Mouse (Mus musculus) c-Kit-negative CD71-positive TER-119-positive erythroid progenitor cells, embryonic 14.5 days (primary cell): ENCODE results near the gene Slc6a8.

Experiments used
- DNase-seq: peaks from one replicate; pipeline ENCODE4 v3.0.0-alpha.2; 2013; ENCODE audit warnings: low read depth, low spot score

Gene Slc6a8

DNA sequence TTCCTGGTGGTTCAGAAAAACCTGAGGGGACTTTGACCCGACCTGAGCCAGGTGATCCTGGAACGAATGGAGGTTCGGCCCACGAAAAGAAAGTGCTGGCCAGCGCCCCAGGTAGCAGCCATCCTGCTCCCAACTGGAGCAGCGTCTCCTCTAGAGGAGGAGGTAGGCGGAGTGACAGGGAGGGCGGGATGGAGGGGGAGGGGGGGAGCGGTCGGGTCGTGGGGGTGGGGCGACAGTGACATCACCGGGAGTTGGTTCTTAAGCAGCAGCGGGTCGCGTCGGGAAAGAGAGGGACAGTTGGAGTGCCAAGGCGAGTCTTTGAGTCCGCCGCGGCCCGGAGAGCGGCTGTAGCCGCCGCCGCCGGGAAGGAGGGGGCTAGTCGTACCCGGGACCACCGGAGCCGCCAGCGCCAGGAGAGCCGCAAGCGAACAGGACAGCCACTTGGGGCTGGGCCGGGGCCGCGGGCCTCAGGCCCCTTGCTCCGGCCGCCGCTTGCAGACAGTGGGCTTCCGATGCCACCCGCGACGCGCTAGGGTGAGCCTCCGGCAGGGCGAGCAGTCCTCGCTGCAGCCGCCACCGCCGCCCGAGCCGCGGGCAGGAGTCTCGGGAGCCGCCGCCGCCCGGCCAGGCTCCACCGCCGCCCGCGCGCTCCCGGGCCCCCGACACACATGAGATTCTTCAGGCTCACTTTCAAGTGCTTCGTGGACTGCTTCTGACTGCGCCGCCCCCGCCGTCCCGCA is at the start of gene Slc6a8:
Slc6a8 (plus strand) TSS at position 272 of the 740 bp plus-strand sequence.
- no peak for DNase-seq

DNA sequence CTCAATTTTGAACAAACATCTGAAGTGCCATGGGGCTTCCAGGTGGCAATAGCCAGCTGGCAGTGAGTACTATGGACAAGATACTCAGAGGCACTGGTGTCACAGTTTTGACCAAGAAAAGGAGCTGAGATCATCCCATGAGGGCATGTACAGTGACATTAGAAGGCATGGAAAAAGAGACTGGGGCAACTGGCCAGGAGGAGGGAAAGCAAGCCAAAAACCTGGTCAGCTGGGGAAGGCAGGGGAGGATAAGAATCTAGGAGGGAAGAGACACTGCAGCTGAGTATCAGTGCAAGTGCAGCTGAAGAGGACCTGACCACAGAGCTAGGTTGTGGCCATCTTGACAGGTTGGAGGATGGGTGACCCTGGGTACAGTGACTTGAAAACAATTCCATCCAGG is 46.0 kb upstream of the Slc6a8 start:
- no peak for DNase-seq

DNA sequence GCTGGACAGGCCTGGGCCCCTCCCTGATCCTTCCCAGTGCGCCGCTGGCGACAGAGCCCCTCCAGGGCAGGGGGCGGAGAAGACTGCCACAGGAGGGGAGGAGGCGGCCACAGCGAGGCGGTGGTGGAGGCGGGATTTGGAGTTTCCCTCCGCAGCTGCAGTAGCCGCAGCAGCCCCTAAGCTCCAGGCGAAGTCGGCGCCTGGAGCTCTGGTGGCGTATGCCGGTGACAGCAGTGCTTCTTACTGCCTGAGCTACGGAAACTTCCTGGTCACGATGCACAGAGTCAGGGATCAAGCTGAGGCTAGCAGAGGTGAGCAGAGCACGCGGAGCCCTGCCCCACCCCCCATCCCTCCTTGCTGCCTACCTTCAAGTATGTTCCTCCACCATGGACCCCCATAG is 37.5 kb upstream of the Slc6a8 start:
- no peak for DNase-seq

GRCm38 (mm10) chrX:73637415-73637814 is 35.5 kb upstream of the Slc6a8 start:
- no peak for DNase-seq

- DNase-seq = no peak
Observed at GRCm38 (mm10) chrX:73639255-73639675, 33.7 kb upstream of the Slc6a8 start, which contains the start of gene Dusp9. Gene Dusp9 (plus strand): TSS chrX:73639419.

- no peak for DNase-seq
Observed at GRCm38 (mm10) chrX:73639901-73640469, 33.0 kb upstream of the Slc6a8 start.

DNA sequence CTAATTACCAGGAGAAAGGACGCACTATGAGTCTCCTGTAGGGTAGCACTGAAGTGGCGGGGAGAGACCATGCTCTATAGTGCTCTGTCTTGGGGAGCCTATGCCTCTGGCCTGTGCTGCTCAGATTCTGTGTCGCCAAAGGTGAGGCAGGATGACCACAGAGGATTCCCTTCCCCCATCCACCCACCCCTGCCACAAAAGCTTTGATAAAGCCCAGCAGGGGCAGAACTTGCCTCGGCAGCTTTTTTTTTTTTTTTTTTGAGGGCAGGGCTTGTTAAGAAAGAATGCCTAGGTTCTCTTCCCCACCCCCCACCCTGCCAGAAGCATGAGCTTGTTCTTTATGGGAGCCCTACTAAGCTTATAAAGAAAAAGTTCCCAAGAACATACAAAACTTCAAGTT is 27.8 kb upstream of the Slc6a8 start:
- DNase-seq = no peak

DNA sequence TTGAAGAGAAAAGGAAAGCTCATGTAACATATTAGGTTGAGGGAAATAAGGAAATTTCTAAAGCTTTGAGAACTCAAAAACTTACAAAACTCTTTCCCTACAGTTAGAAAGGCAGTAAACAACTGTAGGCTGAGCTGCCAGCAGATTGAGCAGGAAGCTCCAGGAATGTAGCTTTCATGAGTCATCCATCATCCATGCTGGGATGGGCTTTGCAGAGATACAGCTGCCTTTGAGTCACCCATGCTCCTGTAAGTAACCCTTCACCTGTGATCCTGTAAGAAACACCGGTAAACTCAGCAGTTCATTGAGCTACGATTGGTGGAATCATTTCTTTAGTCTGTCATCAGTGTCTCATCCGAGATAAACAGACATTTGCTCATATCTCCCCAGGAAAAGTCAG is 22.1 kb upstream of the Slc6a8 start:
- DNase-seq = no peak

DNA sequence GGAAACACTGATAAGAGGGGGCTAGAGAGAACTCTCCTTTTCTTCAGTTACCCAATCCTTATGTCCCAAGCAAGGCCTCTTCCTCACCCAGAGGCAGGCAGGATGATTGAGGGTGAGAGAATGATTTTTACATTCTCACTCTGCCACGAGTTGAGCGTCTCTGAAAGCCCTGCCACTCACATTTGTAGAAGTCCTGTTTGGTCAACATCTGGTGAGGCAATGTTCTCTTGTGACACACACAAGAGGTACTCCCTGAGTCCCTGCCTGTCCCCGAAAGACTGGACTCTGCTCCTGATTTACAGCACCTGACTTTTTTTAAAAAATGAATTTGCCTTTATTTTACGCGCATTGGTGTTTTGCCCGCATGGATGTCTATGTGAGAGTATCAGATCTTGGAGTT is 19.6 kb upstream of the Slc6a8 start:
- no peak for DNase-seq

DNA sequence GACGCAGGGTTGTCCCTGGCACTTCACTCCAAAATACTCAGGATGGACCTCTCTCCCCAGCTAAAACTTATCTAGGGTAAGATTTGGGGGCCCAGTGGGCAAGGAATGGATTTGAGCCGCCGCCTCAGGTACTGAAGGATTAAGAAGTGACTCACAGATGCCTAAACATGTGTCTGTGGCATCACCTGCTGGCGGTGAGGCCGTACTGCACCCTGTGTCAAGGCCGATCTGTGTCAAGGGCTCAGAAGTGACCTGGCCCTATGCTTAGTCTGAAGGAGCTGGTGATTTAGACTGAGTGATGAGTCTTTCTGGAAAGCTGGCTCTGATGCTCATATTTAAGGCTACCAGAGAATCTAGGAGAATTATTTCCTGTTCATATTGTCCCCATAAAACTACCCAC is 18.8 kb upstream of the Slc6a8 start:
- no peak for DNase-seq

DNA sequence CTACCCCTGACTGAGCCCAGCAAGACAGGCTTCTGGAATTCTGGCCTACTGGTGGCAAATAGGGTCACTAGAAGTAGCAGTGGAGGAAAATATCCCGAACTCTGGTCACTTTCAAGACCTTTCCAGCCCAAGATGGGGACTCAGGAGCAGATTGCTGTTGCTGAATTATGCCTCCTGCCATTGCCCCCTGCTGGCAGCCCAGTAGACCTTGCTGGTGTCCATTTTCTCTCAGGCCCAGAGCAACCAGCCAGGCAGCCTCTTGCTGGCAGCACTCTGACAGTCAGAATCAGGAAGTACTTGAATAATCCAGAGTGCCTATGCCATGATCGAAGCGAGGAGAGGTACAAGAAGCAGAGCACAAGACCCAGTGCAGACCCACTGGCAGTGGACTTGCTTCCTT is 17.4 kb upstream of the Slc6a8 start:
- no peak for DNase-seq

DNA sequence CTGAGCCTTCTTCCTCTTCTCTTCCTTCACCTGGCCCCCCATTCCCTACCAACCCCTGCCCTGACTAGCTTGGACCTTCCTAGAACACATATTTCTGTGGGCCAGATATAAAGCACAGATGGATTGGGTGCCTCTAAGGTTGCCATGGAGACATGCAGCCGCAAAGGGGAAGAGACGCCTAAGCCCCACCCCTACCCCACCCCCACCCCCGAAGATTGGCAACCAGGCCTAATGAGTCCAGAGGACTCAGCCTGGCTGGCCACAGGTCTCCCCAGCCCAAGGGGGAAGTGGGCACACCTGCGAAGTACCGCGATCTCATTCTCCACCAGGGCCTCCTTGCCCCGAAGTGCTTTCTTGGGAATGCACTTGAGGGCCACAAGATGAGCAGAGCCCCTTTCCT is 14.6 kb upstream of the Slc6a8 start:
- no peak for DNase-seq

DNA sequence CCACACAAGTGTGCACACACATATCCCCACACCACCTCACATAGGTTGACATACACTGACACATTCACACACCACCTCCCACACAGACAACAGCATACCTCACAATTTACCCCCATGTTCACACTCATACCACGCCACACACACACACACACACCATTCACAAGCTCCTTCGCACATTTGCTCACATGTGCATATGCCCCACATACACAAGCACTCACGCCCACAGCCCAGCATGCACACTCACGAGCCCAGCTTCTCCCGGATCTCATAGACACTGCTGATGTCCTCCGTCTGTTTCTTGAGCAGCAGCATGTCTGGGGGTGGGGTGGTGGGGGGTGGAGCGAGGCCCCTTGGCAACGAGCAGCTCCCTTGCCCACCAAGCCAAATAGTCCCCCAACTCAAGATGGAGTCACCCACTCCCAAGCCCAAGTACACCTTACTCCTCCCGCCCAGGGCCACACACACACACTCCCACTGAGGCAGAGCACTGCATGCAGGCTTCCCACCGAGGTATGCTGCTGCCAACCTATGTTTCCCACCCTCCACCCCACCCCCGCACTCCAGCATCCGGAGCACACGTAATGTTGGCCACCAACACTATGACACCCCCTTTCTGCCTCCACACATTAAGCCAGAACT is 13.9 kb upstream of the Slc6a8 start:
- no peak for DNase-seq

DNA sequence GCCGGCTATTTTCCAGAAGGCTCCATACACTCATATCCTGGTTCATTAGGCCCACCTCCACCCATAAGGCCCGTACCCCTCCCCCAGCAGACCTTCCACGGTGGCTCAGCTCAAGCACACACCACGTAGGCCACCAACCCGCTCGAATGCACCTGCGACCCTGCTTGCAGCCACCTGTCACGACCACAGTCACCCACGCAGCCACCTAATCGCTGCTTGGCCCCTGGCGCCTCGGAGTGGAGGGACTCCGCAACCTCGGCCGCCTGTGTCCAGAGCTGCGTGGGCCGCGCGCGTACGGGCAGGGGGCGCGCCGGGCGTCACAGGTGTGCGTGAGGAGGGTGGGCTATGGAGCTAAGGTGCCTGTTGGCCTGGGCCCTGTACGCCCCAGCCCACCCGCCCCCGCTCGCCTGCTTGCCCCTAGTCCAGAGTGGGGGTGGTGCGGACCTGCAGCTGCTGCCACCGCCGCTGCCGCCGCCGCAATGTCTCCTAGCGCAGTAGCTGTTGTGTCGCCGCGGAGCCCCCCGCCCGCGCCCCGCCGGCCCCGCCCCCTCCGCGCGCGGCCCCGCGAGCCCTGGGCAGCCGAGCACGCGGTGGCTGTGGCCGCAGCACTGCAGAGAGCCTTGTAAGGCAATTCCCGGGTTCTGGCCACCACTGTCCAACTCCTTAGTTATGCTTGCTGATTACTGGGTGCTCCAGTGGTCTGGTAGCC is 13.2 kb upstream of the Slc6a8 start, which contains the start of gene Pnck:
Pnck (minus strand) TSS at position 543 of the 709 bp plus-strand sequence.
- no peak for DNase-seq

- DNase-seq = no peak
Observed at GRCm38 (mm10) chrX:73660284-73660665, 12.7 kb upstream of the Slc6a8 start.

GRCm38 (mm10) chrX:73663143-73663542 is 9.8 kb upstream of the Slc6a8 start:
- no peak for DNase-seq

DNA sequence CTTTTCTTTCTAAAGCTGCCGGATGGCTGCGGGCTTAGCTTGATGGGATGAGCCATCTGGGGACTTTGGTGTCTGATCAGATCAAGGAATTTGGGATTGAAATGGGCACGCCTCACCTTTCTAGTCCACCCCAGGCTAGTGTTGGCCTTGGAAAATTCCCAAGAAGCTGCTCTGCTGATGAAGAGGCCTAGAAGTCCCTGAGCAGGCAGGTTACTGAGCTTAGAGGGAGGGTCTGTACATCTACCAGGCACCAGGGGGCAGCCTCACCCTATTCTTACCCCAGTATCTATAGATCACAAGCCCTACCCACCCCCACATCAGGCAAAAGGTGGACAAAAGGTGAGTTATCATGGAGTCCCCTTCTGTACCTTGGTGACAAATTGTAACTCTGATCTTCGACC is 919 bp upstream of the Slc6a8 start:
- no peak for DNase-seq

DNA sequence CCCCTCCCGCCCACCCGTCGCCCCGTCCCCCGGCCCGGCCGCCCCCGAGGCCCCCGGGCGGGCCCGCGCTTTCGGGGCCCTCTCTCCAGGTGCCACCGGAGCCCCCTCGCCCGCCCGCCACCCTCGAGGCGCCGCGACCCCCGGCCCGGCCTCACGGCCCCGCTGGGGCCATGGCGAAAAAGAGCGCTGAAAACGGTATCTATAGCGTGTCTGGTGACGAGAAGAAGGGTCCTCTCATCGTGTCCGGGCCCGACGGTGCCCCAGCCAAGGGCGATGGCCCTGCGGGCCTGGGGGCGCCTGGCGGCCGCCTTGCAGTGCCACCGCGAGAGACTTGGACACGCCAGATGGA is 643 bp downstream of the Slc6a8 start:
- DNase-seq = no peak

GRCm38 (mm10) chrX:73673968-73674661 is 1.2 kb downstream of the Slc6a8 start:
- no peak for DNase-seq

DNA sequence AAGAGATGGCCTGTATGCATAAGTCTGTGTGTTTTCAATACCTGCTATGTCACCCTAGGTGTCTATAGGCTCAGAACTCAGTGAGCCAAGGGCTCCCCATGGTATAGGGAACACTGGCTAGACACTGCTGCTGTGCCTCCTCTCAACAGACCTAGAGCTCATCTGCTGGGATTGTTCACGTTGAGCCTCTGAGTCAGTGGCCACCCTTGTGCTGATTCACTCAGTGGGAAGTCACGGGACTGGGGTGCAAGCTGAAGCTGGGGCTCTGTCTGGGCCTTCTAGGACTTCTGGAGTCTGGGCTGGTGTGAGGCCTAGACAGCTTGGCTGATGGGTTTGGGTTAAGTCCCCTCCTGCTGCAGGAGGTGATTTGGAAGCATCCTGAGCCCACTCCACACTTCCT is 2.3 kb downstream of the Slc6a8 start:
- no peak for DNase-seq

GRCm38 (mm10) chrX:73676668-73677067 is 3.7 kb downstream of the Slc6a8 start:
- DNase-seq = no peak

GRCm38 (mm10) chrX:73684156-73684555 is 11.2 kb downstream of the Slc6a8 start:
- no peak for DNase-seq
